Mouse (Mus musculus) liver, embryonic 16.5 days (tissue): ENCODE data around the gene Gm11985. TPM values are rescaled to one million over a fixed set of nuclear protein-coding genes. Genes with fewer than 3 reads are reported as not detected.

ENCODE experiments used
- ATAC-seq: fragments of 200-750 bp; cut with Nextera tagmentation; 2 replicates; pipeline ENCODE4 v1.8.0; 2017; ENCODE audit warnings: low read depth, mild to moderate bottlenecking, moderate number of reproducible peaks, moderate library complexity
- H3K27ac ChIP-seq: fragments of 300-500 bp; sonication (generic); 2 replicates; pipeline ENCODE4 v1.5.1; 2014; ENCODE audit warnings: mild to moderate bottlenecking, low read length
- H3K27me3 ChIP-seq: fragments of 300-500 bp; sonication (generic); 2 replicates; pipeline ENCODE4 v1.6.1; 2014; ENCODE audit warnings: low read depth, low read length, mixed read lengths; ENCODE audit not compliant: control insufficient read depth, insufficient read depth
- H3K36me3 ChIP-seq: fragments of 300-500 bp; sonication (generic); 2 replicates; pipeline ENCODE4 v1.6.1; 2014; ENCODE audit warnings: mild to moderate bottlenecking; ENCODE audit not compliant: control insufficient read depth, insufficient read depth
- H3K4me1 ChIP-seq: fragments of 300-500 bp; sonication (generic); 2 replicates; pipeline ENCODE4 v1.6.1; 2014; ENCODE audit warnings: low read depth, low read length, mixed read lengths; ENCODE audit not compliant: control insufficient read depth
- H3K4me2 ChIP-seq: fragments of 300-500 bp; sonication (generic); 2 replicates; pipeline ENCODE4 v1.6.1; 2014; ENCODE audit warnings: low read depth, low read length, mixed read lengths
- H3K4me3 ChIP-seq: fragments of 300-500 bp; sonication (generic); 2 replicates; pipeline ENCODE4 v1.5.1; 2014; ENCODE audit warnings: low read depth, mild to moderate bottlenecking, low read length
- H3K9ac ChIP-seq: fragments of 300-500 bp; sonication (generic); 2 replicates; pipeline ENCODE4 v1.6.1; 2014; ENCODE audit warnings: low read depth, low read length
- H3K9me3 ChIP-seq: fragments of 300-500 bp; sonication (generic); replicated peaks from 2 replicates; pipeline ENCODE4 v1.6.1; 2016; ENCODE audit warnings: low read length; ENCODE audit not compliant: control insufficient read depth
- WGBS: fragments of 180-500 bp; shearing (Covaris S2); extraction: QIAGEN DNeasy Blood & Tissue Kit; methylation state at CpG from one replicate; pipeline ENCODE4 v1.1.7; 2014; ENCODE audit not compliant: insufficient replicate concordance; 5-methylcytosine and 5-hydroxymethylcytosine counted together
- polyA plus RNA-seq: library from polyadenylated mRNA; unstranded; fragments of >200 nt; fragmentation: Nextera tagmentation; extraction: Ambion mirVana; gene quantifications from 2 replicates; pipeline ENCODE4 v1.2.1, GENCODE M21; 2015

The Gm11985 gene
- polyA plus RNA-seq, 1 experiment from 2014 or later, result not detected

DNA sequence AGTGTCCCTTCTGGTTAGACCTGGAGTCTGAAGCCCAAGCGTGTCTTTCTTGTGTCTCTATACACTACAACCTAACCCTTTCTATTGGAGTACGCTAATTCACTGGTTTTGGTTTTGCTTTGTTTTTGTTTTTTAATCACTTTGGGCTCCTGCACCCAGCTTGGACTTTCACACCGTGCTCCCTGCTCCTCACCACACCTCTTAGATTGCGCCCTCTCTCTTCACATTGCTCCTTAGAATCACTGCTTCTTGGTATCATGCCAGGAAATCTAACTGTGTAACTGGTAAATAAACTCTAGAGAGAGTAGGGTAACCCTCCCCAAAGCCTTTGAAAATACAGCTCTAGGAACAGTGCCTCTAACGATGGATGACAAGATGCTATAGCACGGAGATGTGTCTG lies 30.2 kb downstream of the Gm11985 start:
- H3K36me3 ChIP-seq, result no peaks in the 10 kb centered on the region
- no peaks in the 10 kb centered on the region for H3K27me3 ChIP-seq
- no peaks in the 10 kb centered on the region for H3K9me3 ChIP-seq
- no peak overlapping the region for H3K4me3 ChIP-seq
- WGBS, result 59% methylated on average over 6 of the region's 6 CpGs
- no peak overlapping the region for H3K4me2 ChIP-seq
- H3K4me1 ChIP-seq, result peaks cover 9% of the 10 kb centered on the region
- no peak overlapping the region for H3K9ac ChIP-seq
- ATAC-seq, result no peak
- peak overlapping the region; percentile 29; the same call in 1 of the 2 replicates for H3K27ac ChIP-seq

DNA sequence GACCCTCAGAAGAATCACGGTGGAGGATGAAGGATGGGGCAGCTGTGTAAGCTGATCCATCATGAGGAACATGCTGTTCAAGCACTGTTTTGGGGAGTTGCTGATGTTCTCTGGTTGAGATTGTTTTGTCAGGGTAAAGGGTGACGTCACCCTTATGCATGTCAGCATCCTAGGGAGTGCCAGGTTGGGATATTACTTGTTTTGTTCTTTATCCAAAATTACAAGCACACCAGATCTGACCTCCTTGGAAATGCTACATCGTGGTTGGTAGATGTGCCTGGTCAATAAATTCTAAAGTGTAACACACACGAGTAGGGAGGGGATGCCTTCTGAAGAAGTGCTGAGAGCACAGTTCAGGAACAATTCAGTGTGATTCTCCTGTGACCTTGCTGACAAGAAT lies 31.9 kb downstream of the Gm11985 start:
- no peaks in the 10 kb centered on the region for H3K9me3 ChIP-seq
- no peaks in the 10 kb centered on the region for H3K27me3 ChIP-seq
- H3K9ac ChIP-seq, result no peak overlapping the region
- H3K4me1 ChIP-seq, result peaks cover 9% of the 10 kb centered on the region
- WGBS, result 41% methylated on average over 4 of the region's 4 CpGs
- H3K36me3 ChIP-seq, result no peaks in the 10 kb centered on the region
- H3K4me2 ChIP-seq, result no peak overlapping the region
- no peak for ATAC-seq
- peak overlapping the region; percentile 33; the same call in 1 of the 2 replicates for H3K27ac ChIP-seq
- no peak overlapping the region for H3K4me3 ChIP-seq

DNA sequence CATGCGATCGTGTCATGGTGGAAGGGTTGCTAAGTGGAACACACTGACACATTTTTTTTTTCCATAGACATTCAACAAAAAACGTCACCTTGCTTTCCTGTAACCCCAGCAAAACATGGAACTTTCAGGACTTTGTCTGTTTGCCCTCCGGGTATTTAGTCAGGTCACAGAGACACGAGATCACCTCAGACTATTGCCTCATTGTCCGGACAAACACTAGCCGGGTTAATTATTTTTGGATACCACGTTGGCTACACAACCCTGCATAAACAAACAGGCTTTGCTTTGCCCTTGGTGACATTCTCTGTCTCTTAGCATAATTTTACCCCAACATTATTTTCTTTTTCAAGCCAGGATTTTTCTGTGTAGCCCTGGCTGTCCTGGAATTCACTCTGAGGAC lies 35.3 kb downstream of the Gm11985 start:
- Histone ChIP-seq H3K4me3 (no peak overlapping the region), H3K27ac (peak overlapping the region; percentile 79), H3K9me3 (no peaks in the 10 kb centered on the region), H3K9ac (no peak overlapping the region), H3K36me3 (no peaks in the 10 kb centered on the region), H3K4me1 (no peaks in the 10 kb centered on the region; the same call in none of the 2 replicates), H3K4me2 (no peak overlapping the region), H3K27me3 (no peaks in the 10 kb centered on the region)
- ATAC-seq, result peak; percentile 85
- WGBS, result 60% methylated on average over 8 of the region's 8 CpGs

DNA sequence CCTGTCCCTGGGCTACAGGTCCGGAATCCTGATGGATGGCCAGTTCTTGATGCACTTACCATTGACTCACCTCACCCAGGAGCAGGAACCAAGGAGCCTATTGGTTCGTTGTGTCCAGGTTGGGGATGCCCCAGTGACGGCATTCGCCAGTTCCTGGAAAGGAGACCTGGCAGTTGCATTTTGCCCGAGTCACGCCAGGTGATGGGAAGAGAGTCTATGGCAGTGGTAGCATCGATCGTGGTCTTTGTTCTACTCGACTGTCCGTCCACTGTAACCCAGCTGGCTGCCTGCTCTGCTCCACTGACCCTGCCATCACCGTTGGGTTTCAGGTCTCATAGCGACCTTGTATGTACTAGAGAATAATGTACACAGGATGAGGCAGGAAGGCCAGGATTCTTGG lies 36.0 kb downstream of the Gm11985 start:
- no peak for ATAC-seq

DNA sequence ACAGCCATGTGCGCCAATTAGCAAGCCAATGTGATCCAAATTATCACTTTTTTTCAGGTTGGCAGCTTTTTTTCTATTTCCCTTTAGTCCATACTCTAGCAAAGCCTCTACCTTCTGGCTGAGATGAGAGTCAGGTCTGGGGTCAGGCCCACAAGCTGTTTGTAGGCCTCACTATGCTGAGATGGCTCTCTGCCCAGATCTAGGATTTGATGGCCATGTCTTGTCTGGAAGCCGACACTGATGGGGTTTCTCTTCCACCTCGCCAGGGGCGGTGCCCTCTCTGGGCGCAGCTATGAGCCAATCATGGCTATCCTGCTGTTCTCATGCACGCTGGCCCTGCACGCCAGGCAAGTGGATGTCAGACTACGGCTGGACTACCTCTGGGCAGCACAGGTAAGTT lies 37.9 kb downstream of the Gm11985 start:
- Histone ChIP-seq H3K27ac (no peak overlapping the region), H3K4me1 (no peaks in the 10 kb centered on the region; the same call in 1 of the 2 replicates), H3K9me3 (no peaks in the 10 kb centered on the region), H3K27me3 (no peaks in the 10 kb centered on the region), H3K9ac (no peak overlapping the region), H3K4me2 (no peak overlapping the region), H3K36me3 (no peaks in the 10 kb centered on the region), H3K4me3 (no peak overlapping the region)
- WGBS, result 58% methylated on average over 8 of the region's 8 CpGs
- ATAC-seq, result no peak

More for the DNA sequence above, 36.0 kb downstream of the Gm11985 start:
- H3K27me3 ChIP-seq, result no peaks in the 10 kb centered on the region
- H3K9me3 ChIP-seq, result no peaks in the 10 kb centered on the region
- H3K9ac ChIP-seq, result no peak overlapping the region
- H3K36me3 ChIP-seq, result no peaks in the 10 kb centered on the region
- peak overlapping the region; percentile 79 for H3K27ac ChIP-seq
- no peaks in the 10 kb centered on the region; the same call in 1 of the 2 replicates for H3K4me1 ChIP-seq
- H3K4me3 ChIP-seq, result no peak overlapping the region
- WGBS, result 71% methylated on average over 12 of the region's 12 CpGs
- H3K4me2 ChIP-seq, result no peak overlapping the region

DNA sequence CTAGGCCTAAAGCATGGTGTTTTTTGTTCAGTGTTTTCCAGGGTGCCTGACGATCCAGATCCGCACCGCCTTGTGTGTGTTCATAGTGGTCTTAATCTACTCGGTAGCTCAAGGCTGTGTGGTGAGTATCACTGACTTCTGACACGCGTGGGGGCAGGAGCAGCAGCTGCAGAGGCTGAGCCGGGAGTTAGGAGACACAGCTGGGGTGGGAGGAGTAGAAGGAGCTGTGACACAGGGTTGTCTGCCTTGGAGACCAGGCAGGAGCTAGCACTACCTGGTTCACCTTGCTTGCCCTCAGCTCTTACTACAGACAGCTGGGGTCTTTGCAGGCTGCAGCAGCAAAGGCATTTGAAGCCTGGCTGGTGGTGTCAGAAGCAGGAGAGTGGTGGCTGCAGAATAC lies 38.9 kb downstream of the Gm11985 start:
- ATAC-seq, result no peak
- H3K4me2 ChIP-seq, result no peak overlapping the region
- H3K9ac ChIP-seq, result no peak overlapping the region
- H3K27ac ChIP-seq, result no peak overlapping the region
- no peaks in the 10 kb centered on the region; the same call in 1 of the 2 replicates for H3K4me1 ChIP-seq
- H3K4me3 ChIP-seq, result no peak overlapping the region
- H3K27me3 ChIP-seq, result no peaks in the 10 kb centered on the region
- H3K9me3 ChIP-seq, result no peaks in the 10 kb centered on the region
- WGBS, result 62% methylated on average over 7 of the region's 7 CpGs
- H3K36me3 ChIP-seq, result no peaks in the 10 kb centered on the region

DNA sequence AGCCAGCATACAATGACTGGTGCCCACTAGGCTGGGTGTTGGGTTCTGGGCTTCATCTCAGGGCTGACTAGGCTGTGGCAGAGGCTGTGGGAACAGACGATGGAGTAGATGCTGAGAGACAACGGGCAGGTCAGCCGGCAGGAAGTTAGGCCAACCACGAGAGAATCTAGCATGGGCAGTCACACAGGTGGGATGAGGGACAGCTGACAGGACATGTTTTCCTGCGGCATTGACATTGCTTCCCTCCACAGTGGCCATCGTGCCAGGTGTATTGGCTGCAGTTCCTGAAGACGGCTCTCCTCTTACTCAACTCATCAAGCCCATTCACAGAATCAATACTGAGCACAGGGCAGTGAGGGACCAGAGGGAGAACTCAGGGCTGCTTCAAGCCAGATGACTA lies 40.4 kb downstream of the Gm11985 start:
- no peak overlapping the region for H3K4me2 ChIP-seq
- H3K27ac ChIP-seq, result no peak overlapping the region
- no peak for ATAC-seq
- 58% methylated on average over 7 of the region's 7 CpGs for WGBS
- H3K27me3 ChIP-seq, result no peaks in the 10 kb centered on the region
- no peaks in the 10 kb centered on the region; the same call in 1 of the 2 replicates for H3K4me1 ChIP-seq
- no peak overlapping the region for H3K4me3 ChIP-seq
- H3K9me3 ChIP-seq, result no peaks in the 10 kb centered on the region
- H3K9ac ChIP-seq, result no peak overlapping the region
- no peaks in the 10 kb centered on the region for H3K36me3 ChIP-seq

DNA sequence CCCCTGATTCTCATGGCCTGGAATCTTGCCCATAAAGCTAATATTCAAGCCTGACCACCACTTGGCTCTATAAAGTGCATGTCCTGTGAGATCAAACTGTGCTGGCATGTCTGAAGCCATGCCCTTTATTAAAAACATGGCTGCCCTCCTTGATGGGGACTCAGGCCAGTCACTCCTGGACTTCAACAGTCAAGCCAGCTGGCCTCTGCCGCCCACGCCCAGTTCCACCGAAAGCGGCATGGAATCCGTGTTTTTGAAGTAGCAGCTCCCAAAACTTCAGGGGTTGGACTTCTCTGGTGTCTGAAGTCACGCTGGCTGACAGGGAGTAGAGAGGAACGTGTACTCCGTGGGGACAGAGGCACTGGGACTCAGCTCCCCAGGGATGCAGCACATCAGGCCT lies 40.8 kb downstream of the Gm11985 start:
- 74% methylated on average over 8 of the region's 8 CpGs for WGBS

DNA sequence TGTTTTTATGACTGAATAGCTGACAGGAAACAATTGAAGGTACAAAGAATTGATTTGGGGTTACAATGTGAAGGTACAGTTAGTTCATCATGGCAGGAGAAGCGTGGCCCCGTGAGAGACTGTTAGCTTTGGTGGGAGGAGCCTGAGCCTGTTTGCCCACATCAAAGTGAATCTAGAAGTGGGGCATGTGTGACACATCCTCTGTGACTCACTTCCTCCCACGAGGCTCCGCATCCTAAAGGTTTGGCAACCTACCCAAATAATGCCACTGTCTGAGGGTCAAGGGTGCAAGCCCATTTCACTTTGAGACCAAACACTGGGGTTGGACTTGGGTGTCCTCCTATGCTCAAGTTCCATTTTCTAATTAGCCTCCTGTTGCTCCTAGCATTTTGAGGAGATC lies 43.1 kb downstream of the Gm11985 start:
- no peaks in the 10 kb centered on the region; the same call in 1 of the 2 replicates for H3K4me1 ChIP-seq
- no peak overlapping the region for H3K4me2 ChIP-seq
- WGBS, result 16% methylated on average over 4 of the region's 4 CpGs
- H3K36me3 ChIP-seq, result no peaks in the 10 kb centered on the region
- ATAC-seq, result peak; percentile 65
- H3K9me3 ChIP-seq, result no peaks in the 10 kb centered on the region
- no peak overlapping the region for H3K9ac ChIP-seq
- no peaks in the 10 kb centered on the region for H3K27me3 ChIP-seq
- H3K27ac ChIP-seq, result no peak overlapping the region
- H3K4me3 ChIP-seq, result no peak overlapping the region

More for the DNA sequence above, 40.8 kb downstream of the Gm11985 start:
- no peak overlapping the region for H3K4me3 ChIP-seq
- H3K36me3 ChIP-seq, result no peaks in the 10 kb centered on the region
- H3K9me3 ChIP-seq, result no peaks in the 10 kb centered on the region
- no peaks in the 10 kb centered on the region; the same call in none of the 2 replicates for H3K4me1 ChIP-seq
- H3K4me2 ChIP-seq, result no peak overlapping the region
- H3K27me3 ChIP-seq, result no peaks in the 10 kb centered on the region
- no peak overlapping the region for H3K27ac ChIP-seq
- no peak for ATAC-seq
- no peak overlapping the region for H3K9ac ChIP-seq
